Mouse (Mus musculus) hindbrain, embryonic 14.5 days (tissue): Measurements from ENCODE around the gene Calm4. TPM values are rescaled to one million over a fixed set of nuclear protein-coding genes. Genes with fewer than 3 reads are reported as not detected.

Experiments used
- ATAC-seq: fragments of 200-750 bp; cut with Nextera tagmentation; 2 replicates; pipeline ENCODE4 v1.8.0; 2017; ENCODE audit warnings: moderate number of reproducible peaks, mild to moderate bottlenecking, moderate TSS enrichment, moderate library complexity; ENCODE audit not compliant: low FRiP score
- DNase-seq: peaks from one replicate; pipeline ENCODE4 v3.0.0-alpha.2; 2015; ENCODE audit warnings: low spot score
- H3K27ac ChIP-seq: fragments of 300-500 bp; sonication (generic); 2 replicates; pipeline ENCODE4 v1.5.1; 2014; ENCODE audit warnings: mild to moderate bottlenecking, moderate library complexity
- H3K27me3 ChIP-seq: fragments of 300-500 bp; sonication (generic); 2 replicates; pipeline ENCODE4 v1.6.1; 2014; ENCODE audit warnings: mild to moderate bottlenecking, low read length, mixed read lengths; ENCODE audit not compliant: control insufficient read depth, insufficient read depth
- H3K36me3 ChIP-seq: fragments of 300-500 bp; sonication (generic); replicated peaks from 2 replicates; pipeline ENCODE4 v1.6.1; 2014; ENCODE audit not compliant: control insufficient read depth, insufficient read depth
- H3K4me1 ChIP-seq: fragments of 300-500 bp; sonication (generic); replicated peaks from 2 replicates; pipeline ENCODE4 v1.6.1; 2014; ENCODE audit warnings: antibody characterized with exemption, low read length, mixed read lengths; ENCODE audit not compliant: control insufficient read depth, insufficient read depth
- H3K4me2 ChIP-seq: fragments of 300-500 bp; sonication (generic); replicated peaks from 2 replicates; pipeline ENCODE4 v1.6.1; 2014; ENCODE audit warnings: mild to moderate bottlenecking, moderate library complexity
- H3K4me3 ChIP-seq: fragments of 300-500 bp; sonication (generic); replicated peaks from 2 replicates; pipeline ENCODE4 v1.5.1; 2014; ENCODE audit warnings: mild to moderate bottlenecking, low read length
- H3K9ac ChIP-seq: fragments of 300-500 bp; sonication (generic); 2 replicates; pipeline ENCODE4 v1.6.1; 2014
- H3K9me3 ChIP-seq: fragments of 300-500 bp; sonication (generic); 2 replicates; pipeline ENCODE4 v1.6.1; 2016; ENCODE audit warnings: low read length; ENCODE audit not compliant: control insufficient read depth
- WGBS: fragments of 180-500 bp; shearing (Covaris S2); extraction: QIAGEN DNeasy Blood & Tissue Kit; methylation state at CpG from one replicate; pipeline ENCODE4 v1.1.7; 2014; 5-methylcytosine and 5-hydroxymethylcytosine counted together
- polyA plus RNA-seq: library from polyadenylated mRNA; unstranded; fragments of >200 nt; fragmentation: Nextera tagmentation; extraction: Ambion mirVana; gene quantifications from 2 replicates; pipeline ENCODE4 v1.2.1, GENCODE M21; 2014

Gene Calm4
- polyA plus RNA-seq, 1 experiment from 2014 or later, result not detected

DNA sequence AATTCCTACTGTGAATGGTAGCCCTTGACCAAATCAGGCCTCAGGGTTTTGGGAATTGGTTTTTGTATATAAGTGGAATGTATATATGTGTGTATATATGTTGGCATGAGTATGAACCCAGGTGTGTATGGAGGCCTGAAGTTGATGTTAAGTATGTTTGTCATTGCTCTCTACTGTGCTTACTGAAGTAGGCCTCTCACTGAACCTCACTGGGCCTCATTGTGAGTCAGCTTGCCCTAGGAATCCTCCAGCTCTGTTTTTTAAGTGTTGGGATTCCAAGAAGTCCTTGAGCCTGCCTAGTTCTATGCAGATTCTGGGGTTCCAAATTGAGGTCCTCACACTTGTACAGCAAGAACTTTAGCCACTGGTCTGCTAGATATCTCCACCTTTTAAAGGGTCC, 32.3 kb downstream of the Calm4 start:
- H3K4me2 ChIP-seq, result no peak overlapping the region
- H3K9me3 ChIP-seq, result no peaks in the 10 kb centered on the region
- H3K4me3 ChIP-seq, result no peak overlapping the region
- H3K27me3 ChIP-seq, result no peaks in the 10 kb centered on the region
- no peak overlapping the region for H3K9ac ChIP-seq
- H3K36me3 ChIP-seq, result no peaks in the 10 kb centered on the region
- ATAC-seq (no peak), DNase-seq (no peak)
- no peak overlapping the region for H3K27ac ChIP-seq
- H3K4me1 ChIP-seq, result no peaks in the 10 kb centered on the region

- Histone ChIP-seq H3K4me1 (no peaks in the 10 kb centered on the region), H3K9ac (no peak overlapping the region), H3K27ac (no peak overlapping the region), H3K9me3 (no peaks in the 10 kb centered on the region), H3K4me2 (no peak overlapping the region), H3K4me3 (no peak overlapping the region), H3K27me3 (no peaks in the 10 kb centered on the region), H3K36me3 (no peaks in the 10 kb centered on the region)
- DNase-seq (no peak), ATAC-seq (no peak)
- 93% methylated on average over 4 of the region's 4 CpGs for WGBS
These were observed 35.3 kb downstream of the Calm4 start for GRCm38 (mm10) chr13:3872832-3873231.

GRCm38 (mm10) chr13:3876448-3876847, 38.9 kb downstream of the Calm4 start:
- H3K9me3 ChIP-seq, result no peaks in the 10 kb centered on the region
- H3K27ac ChIP-seq, result no peak overlapping the region
- WGBS, result 79% methylated on average over 6 of the region's 6 CpGs
- no peak overlapping the region for H3K4me3 ChIP-seq
- DNase-seq (no peak), ATAC-seq (no peak)
- no peaks in the 10 kb centered on the region for H3K4me1 ChIP-seq
- H3K27me3 ChIP-seq, result no peaks in the 10 kb centered on the region
- H3K36me3 ChIP-seq, result no peaks in the 10 kb centered on the region
- H3K4me2 ChIP-seq, result no peak overlapping the region
- H3K9ac ChIP-seq, result no peak overlapping the region

DNA sequence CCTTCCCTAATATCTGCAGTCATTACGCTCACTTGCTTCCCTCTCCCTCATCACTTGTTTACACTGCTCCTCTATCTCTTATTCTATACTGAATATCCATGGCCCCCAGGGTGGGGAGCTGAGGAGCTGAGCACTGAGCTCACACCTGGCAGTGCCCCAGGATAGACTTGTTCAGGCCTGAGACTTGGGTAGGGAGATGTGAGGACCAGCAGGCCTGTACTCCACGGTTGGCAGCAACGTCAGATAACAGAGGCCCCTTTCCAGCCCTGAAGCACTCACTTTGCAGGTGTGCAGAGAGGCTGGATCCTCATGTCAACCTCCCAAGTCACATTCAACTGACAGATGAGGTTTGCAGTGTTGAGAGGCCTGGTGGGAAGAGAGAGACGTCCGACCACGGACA, 39.6 kb downstream of the Calm4 start:
- Histone ChIP-seq H3K36me3 (no peaks in the 10 kb centered on the region), H3K27ac (no peak overlapping the region), H3K4me3 (no peak overlapping the region), H3K4me2 (no peak overlapping the region), H3K4me1 (no peaks in the 10 kb centered on the region), H3K9ac (no peak overlapping the region), H3K27me3 (no peaks in the 10 kb centered on the region), H3K9me3 (no peaks in the 10 kb centered on the region)
- whole genome bisulfite sequencing, result 63% methylated on average over 6 of the region's 6 CpGs
- ATAC-seq (no peak), DNase-seq (no peak)

DNA sequence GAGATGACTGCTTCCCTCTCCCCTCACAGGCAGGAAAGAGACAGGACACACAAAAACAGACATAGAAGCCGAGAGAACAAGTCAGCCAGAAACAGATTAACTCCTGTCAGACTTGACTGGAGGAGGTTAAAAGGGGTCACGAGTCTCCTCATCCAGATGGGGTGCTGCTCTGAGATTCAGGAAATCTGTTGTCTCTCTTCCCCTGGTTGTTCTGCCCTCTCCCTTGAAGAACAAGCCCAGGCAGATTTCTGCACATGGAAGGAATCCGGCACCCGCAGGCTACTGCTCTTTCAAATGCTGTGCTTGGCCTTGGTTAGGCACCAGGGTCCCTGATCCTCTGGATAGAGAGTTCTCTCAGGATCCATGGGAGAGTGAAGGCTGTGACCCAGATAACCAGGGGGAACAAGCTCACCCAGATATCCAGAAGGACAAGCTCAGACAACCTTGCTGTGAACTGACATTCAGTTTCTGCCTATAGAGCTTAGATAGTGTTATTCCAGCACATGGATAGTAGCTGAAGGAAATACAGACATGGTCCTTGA, 40.2 kb downstream of the Calm4 start:
- no peak overlapping the region for H3K4me2 ChIP-seq
- no peak overlapping the region for H3K27ac ChIP-seq
- 55% methylated on average over 4 of the region's 4 CpGs for WGBS
- H3K36me3 ChIP-seq, result no peaks in the 10 kb centered on the region
- no peak for DNase-seq
- no peaks in the 10 kb centered on the region for H3K4me1 ChIP-seq
- H3K9me3 ChIP-seq, result no peaks in the 10 kb centered on the region
- H3K9ac ChIP-seq, result no peak overlapping the region
- no peak for ATAC-seq
- H3K27me3 ChIP-seq, result no peaks in the 10 kb centered on the region
- no peak overlapping the region for H3K4me3 ChIP-seq

GRCm38 (mm10) chr13:3886663-3887062, 49.1 kb downstream of the Calm4 start:
- Histone ChIP-seq H3K4me3 (no peak overlapping the region), H3K9ac (no peak overlapping the region), H3K4me2 (no peak overlapping the region), H3K4me1 (no peaks in the 10 kb centered on the region), H3K9me3 (no peaks in the 10 kb centered on the region), H3K36me3 (peaks cover 22% of the 10 kb centered on the region), H3K27me3 (no peaks in the 10 kb centered on the region), H3K27ac (no peak overlapping the region)
- ATAC-seq (no peak), DNase-seq (no peak)
- 96% methylated on average over 7 of the region's 7 CpGs for WGBS

Other genes starting within 250 kb of the Calm4 start
- 17.2 and 22.0 TPM in 2 replicates for gene Fam208b, start 226.6 kb upstream of the Calm4 start, polyA plus RNA-seq
- 10.0 and 12.2 TPM in 2 replicates for gene Asb13, start 203.7 kb upstream of the Calm4 start, polyA plus RNA-seq
- not detected in 2 replicates for gene Calml3, start 33.4 kb upstream of the Calm4 start, polyA plus RNA-seq
- not detected in 2 replicates for gene Calm5, start 16.4 kb downstream of the Calm4 start, polyA plus RNA-seq
- 10.2 and 12.1 TPM in 2 replicates for gene Net1, start 80.5 kb downstream of the Calm4 start, polyA plus RNA-seq
- not detected in 2 replicates for gene Tubal3, start 80.5 kb downstream of the Calm4 start, polyA plus RNA-seq
- gene Ucn3, start 107.6 kb downstream of the Calm4 start, polyA plus RNA-seq, result 0.13 TPM in 1 of 2 replicates, not detected in the other
- 0.55 and 0.95 TPM in 2 replicates for gene Akr1c14, start 211.3 kb downstream of the Calm4 start, polyA plus RNA-seq